Mouse (Mus musculus): Measurements from ENCODE around the gene Dhx38. TPM values are rescaled to one million over a fixed set of nuclear protein-coding genes. Genes with fewer than 3 reads are reported as not detected.

Dhx38 gene
- polyA plus RNA-seq, 1 experiment from 2014 or later = 25.0 TPM

DNA sequence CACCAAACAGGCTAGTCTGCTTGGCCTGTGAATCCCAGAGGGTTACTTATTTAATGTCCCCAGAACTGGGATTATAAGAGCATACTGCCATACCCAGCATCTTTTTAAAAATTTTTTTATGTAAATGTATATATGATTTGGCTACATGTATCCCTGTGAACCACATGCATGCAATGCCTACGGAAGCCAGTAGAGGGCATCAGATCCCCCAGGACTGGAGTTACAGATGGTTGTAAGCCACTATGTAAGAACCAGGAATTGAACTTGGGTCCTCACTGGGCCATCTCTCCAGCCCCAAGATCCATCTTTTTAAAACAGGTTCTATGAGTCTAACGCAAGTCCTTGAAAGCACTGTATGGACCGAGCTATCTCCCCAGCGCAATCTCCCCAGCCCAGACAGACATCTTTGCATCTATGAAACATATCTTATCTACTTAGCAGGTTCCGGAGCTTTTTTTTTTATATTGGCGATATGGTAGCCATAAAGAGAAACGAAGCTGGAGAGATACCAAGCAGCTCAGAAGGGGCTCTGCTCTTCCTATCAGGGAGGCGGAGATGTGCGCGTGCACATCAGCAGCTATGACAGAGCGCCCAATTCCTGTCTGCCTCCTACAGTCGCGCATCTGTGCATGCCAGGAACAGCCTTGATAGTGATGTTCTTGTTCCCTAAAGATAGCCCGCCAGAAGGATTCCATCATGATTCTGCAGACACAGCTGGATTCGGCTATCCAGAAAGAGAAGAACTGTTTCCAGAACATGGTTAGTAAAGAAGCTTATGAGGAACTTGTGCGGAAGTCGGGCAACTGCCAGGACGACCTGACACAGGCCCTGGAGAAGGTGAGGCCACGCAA is 30.3 kb downstream of the Dhx38 start:
- no peak overlapping the region for H3K27ac ChIP-seq (ENCODE audit: low read depth, low read length)
- no peaks in the 10 kb centered on the region for H3K36me3 ChIP-seq (ENCODE audit: control insufficient read depth, insufficient read depth, low read length)
- H3K27me3 ChIP-seq (ENCODE audit: control insufficient read depth, insufficient read depth, low read length) = no peaks in the 10 kb centered on the region
- H3K4me1 ChIP-seq (ENCODE audit: control insufficient read depth, insufficient read depth, low read length) = no peaks in the 10 kb centered on the region
- no peak overlapping the region for H3K9ac ChIP-seq (ENCODE audit: low read depth, low read length)
- H3K4me3 ChIP-seq (ENCODE audit: low read length) = no peak overlapping the region
- 88% methylated on average over 19 of the region's 19 CpGs for WGBS
- no peak overlapping the region for H3K4me2 ChIP-seq (replicated peaks; ENCODE audit: low read depth, low read length)
- no peak for ATAC-seq (ENCODE audit: low FRiP score, low TSS enrichment)
- no peaks in the 10 kb centered on the region for H3K9me3 ChIP-seq (ENCODE audit: control insufficient read depth, low read length)

DNA sequence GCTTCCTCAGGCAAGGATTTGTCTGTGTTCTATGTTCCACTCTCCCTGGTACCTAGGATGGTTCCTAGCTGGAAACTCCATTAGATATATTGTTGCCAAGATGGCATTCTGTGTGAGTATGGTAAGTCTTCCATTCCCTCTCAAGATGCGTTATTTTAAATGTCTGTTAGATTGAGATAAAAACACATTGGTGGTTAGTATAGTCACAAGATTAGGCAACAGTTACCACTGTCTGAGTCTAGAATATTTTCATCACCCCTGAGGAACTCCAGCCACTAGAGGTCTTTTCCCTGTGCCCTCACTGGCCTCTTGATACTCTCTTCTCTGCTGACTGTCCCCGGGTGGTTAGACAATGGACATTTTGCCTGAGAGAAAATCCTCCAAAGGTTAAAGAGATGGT is 41.7 kb downstream of the Dhx38 start:
- H3K4me1 ChIP-seq (ENCODE audit: control insufficient read depth, insufficient read depth, low read length) = no peaks in the 10 kb centered on the region
- H3K9me3 ChIP-seq (ENCODE audit: control insufficient read depth, low read length) = no peaks in the 10 kb centered on the region
- ATAC-seq (ENCODE audit: low FRiP score, low TSS enrichment) = no peak
- H3K4me3 ChIP-seq (ENCODE audit: low read length) = no peak overlapping the region
- H3K36me3 ChIP-seq (ENCODE audit: control insufficient read depth, insufficient read depth, low read length) = no peaks in the 10 kb centered on the region
- no peak overlapping the region for H3K9ac ChIP-seq (ENCODE audit: low read depth, low read length)
- no peak overlapping the region for H3K27ac ChIP-seq (ENCODE audit: low read depth, low read length)
- no peak overlapping the region for H3K4me2 ChIP-seq (replicated peaks; ENCODE audit: low read depth, low read length)
- H3K27me3 ChIP-seq (ENCODE audit: control insufficient read depth, insufficient read depth, low read length) = no peaks in the 10 kb centered on the region
- 88% methylated on average over 2 of the region's 2 CpGs for WGBS

DNA sequence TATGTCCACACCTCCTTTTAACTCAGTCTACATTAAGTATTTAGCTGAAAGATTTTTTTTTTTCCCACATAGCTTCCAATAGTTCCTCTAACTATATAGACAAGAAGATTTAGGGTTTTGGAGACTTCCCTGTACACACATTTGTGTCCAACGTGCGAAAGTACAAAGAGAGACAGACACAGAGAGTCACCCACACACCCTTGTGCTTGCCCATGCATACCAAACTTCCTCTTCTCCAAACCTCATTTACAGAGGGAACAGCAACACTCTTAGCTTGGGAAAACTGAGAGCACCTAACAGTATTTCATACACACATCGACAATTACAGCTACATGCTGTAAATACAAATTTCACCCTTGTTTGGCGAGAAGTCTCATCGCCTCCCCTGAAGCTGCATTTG is 60.1 kb downstream of the Dhx38 start:
- 79% methylated on average over 5 of the region's 5 CpGs for WGBS
- Histone ChIP-seq H3K4me1 (ENCODE audit: control insufficient read depth, insufficient read depth, low read length) (no peaks in the 10 kb centered on the region), H3K36me3 (ENCODE audit: control insufficient read depth, insufficient read depth, low read length) (no peaks in the 10 kb centered on the region), H3K27me3 (ENCODE audit: control insufficient read depth, insufficient read depth, low read length) (no peaks in the 10 kb centered on the region), H3K4me3 (ENCODE audit: low read length) (no peak overlapping the region), H3K9me3 (ENCODE audit: control insufficient read depth, low read length) (no peaks in the 10 kb centered on the region), H3K27ac (ENCODE audit: low read depth, low read length) (no peak overlapping the region), H3K9ac (ENCODE audit: low read depth, low read length) (no peak overlapping the region), H3K4me2 (replicated peaks; ENCODE audit: low read depth, low read length) (no peak overlapping the region)
- ATAC-seq (ENCODE audit: low FRiP score, low TSS enrichment) = no peak

DNA sequence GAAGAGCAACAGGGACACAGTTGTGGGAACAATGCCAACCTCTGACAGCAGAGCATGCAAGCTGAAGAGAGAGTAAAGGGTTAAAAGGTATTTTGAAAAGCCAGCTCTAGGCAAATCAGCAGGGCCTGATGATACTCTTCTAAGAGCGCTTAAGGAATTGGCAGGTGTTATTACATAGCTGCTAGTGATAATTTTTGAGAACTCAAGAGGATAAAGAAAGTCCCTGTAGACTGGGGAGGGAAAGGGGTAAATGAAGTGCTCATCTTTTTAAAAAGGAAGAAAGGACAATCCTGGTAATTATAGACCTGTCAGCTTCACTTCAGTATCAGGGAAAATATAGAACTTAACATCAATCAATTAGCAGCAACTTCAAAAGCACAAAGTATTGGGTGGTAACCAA is 62.1 kb downstream of the Dhx38 start:
- Histone ChIP-seq H3K4me3 (ENCODE audit: low read length) (no peak overlapping the region), H3K9ac (ENCODE audit: low read depth, low read length) (no peak overlapping the region), H3K36me3 (ENCODE audit: control insufficient read depth, insufficient read depth, low read length) (no peaks in the 10 kb centered on the region), H3K27ac (ENCODE audit: low read depth, low read length) (no peak overlapping the region), H3K4me1 (ENCODE audit: control insufficient read depth, insufficient read depth, low read length) (no peaks in the 10 kb centered on the region), H3K4me2 (replicated peaks; ENCODE audit: low read depth, low read length) (no peak overlapping the region), H3K27me3 (ENCODE audit: control insufficient read depth, insufficient read depth, low read length) (no peaks in the 10 kb centered on the region), H3K9me3 (ENCODE audit: control insufficient read depth, low read length) (no peaks in the 10 kb centered on the region)
- WGBS = 80% methylated on average over 1 of the region's 1 CpGs
- ATAC-seq (ENCODE audit: low FRiP score, low TSS enrichment) = no peak

DNA sequence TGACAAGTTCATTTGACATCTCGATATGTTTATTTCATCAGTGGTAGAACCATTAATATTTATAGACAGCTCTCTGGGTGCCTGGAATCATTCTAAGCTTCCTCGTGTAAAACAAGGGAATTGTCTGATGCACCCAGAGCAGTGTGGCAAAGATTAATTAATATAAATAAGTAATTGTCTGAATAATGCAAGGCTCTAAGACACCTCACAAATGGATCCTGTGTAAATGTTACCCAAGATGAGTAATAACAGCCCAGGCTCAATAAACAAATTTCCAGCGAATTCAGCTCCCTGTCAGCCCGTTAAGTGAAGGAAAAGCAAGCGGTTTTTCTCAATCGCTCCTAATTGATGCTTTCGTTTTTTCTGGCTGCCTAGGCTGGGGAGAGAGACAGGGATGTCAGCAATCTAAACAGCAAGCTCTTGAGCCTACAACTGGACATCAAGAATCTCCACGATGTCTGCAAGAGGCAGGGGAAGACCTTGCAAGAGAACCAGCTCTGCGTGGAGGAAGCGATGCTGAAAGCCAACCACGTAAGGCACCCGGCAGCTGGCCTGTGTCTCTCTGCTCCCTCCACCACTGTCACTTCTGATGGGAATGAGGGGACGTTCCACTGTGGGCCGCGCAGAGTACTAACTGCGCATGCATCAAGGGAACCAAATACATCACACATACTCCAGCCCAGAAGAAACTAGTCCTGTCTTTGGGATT is 66.5 kb downstream of the Dhx38 start:
- Histone ChIP-seq H3K4me2 (replicated peaks; ENCODE audit: low read depth, low read length) (no peak overlapping the region), H3K27me3 (ENCODE audit: control insufficient read depth, insufficient read depth, low read length) (no peaks in the 10 kb centered on the region), H3K9ac (ENCODE audit: low read depth, low read length) (no peak overlapping the region), H3K9me3 (ENCODE audit: control insufficient read depth, low read length) (no peaks in the 10 kb centered on the region), H3K4me1 (ENCODE audit: control insufficient read depth, insufficient read depth, low read length) (no peaks in the 10 kb centered on the region), H3K27ac (ENCODE audit: low read depth, low read length) (no peak overlapping the region), H3K36me3 (ENCODE audit: control insufficient read depth, insufficient read depth, low read length) (no peaks in the 10 kb centered on the region), H3K4me3 (ENCODE audit: low read length) (no peak overlapping the region)
- ATAC-seq (ENCODE audit: low FRiP score, low TSS enrichment) = no peak
- 73% methylated on average over 16 of the region's 16 CpGs for WGBS

Other genes starting within 250 kb of the Dhx38 start
- 0.12 TPM in 1 of 2 replicates, not detected in the other for gene Pmfbp1, start 71.8 kb downstream of the Dhx38 start, polyA plus RNA-seq (2014; fragmentation: Nextera tagmentation; extraction: Ambion mirVana)
- 24.6 and 27.6 TPM in 2 replicates for gene Txnl4b, start within 50 bp of the Dhx38 start, polyA plus RNA-seq (2014; fragmentation: Nextera tagmentation; extraction: Ambion mirVana)
- 3.4 and 3.8 TPM in 2 replicates for gene Hp, start 13.3 kb upstream of the Dhx38 start, polyA plus RNA-seq (2014; fragmentation: Nextera tagmentation; extraction: Ambion mirVana)
- gene Dhodh, start 42.8 kb upstream of the Dhx38 start, polyA plus RNA-seq (2014; fragmentation: Nextera tagmentation; extraction: Ambion mirVana) = 45.6 and 48.3 TPM in 2 replicates
- 0.28 TPM in 1 of 2 replicates, not detected in the other for gene Pkd1l3, start 48.7 kb upstream of the Dhx38 start, polyA plus RNA-seq (2014; fragmentation: Nextera tagmentation; extraction: Ambion mirVana)
- gene Ist1, start 127.4 kb upstream of the Dhx38 start, polyA plus RNA-seq (2014; fragmentation: Nextera tagmentation; extraction: Ambion mirVana) = 115 and 143 TPM in 2 replicates
- 29.0 and 36.2 TPM in 2 replicates for gene Zfp821, start 139.7 kb upstream of the Dhx38 start, polyA plus RNA-seq (2014; fragmentation: Nextera tagmentation; extraction: Ambion mirVana)
- 5.4 and 5.6 TPM in 2 replicates for gene Atxn1l, start 171.9 kb upstream of the Dhx38 start, polyA plus RNA-seq (2014; fragmentation: Nextera tagmentation; extraction: Ambion mirVana)
- gene Ap1g1, start 212.7 kb upstream of the Dhx38 start, polyA plus RNA-seq (2014; fragmentation: Nextera tagmentation; extraction: Ambion mirVana) = 25.3 and 38.8 TPM in 2 replicates

Measured in kidney, embryonic 14.5 days (tissue).